Mouse (Mus musculus): ENCODE results near the gene Dnph1. TPM values are rescaled to one million over a fixed set of nuclear protein-coding genes. Genes with fewer than 3 reads are reported as not detected.

Gene Dnph1
- polyA plus RNA-seq, 1 experiment from 2014 or later: 41.6 TPM

GRCm38 (mm10) chr17:46543661-46544060 is 47.1 kb downstream of the Dnph1 start:
- no peak for DNase-seq (ENCODE audit: low spot score)
- peaks cover 41% of the 10 kb centered on the region for H3K36me3 ChIP-seq (ENCODE audit: control insufficient read depth, insufficient read depth, low read length)
- 96% methylated on average over 12 of the region's 12 CpGs for WGBS

GRCm38 (mm10) chr17:46545813-46546564 is 49.5 kb downstream of the Dnph1 start, which contains the start of gene Cul9:
Gene Cul9 (minus strand): TSS chr17:46546388.
- Histone ChIP-seq H3K9ac (ENCODE audit: low read length) (peak within 1 kb of the TSS; percentile 86), H3K4me1 (ENCODE audit: control insufficient read depth, insufficient read depth, low read length) (peaks cover 7% of the 10 kb centered on the region; the same call in 1 of the 2 replicates), H3K4me3 (ENCODE audit: low read depth, low read length) (peak within 1 kb of the TSS; percentile 64), H3K9me3 (replicated peaks; ENCODE audit: control insufficient read depth, low read length) (no peaks in the 10 kb centered on the region), H3K27me3 (replicated peaks; ENCODE audit: control insufficient read depth, insufficient read depth, low read length) (0 out of 2 replicates have a peak, but pooled peaks cover 3% of the 10 kb centered on the region), H3K36me3 (ENCODE audit: control insufficient read depth, insufficient read depth, low read length) (peaks cover 45% of the 10 kb centered on the region), H3K27ac (ENCODE audit: low read depth, low read length) (no peak within 1 kb of the TSS), H3K4me2 (ENCODE audit: low read length) (peak within 1 kb of the TSS; percentile 85)
- ATAC-seq (peak; percentile 87), DNase-seq (ENCODE audit: low spot score) (peak; percentile 82)
- WGBS: 2% methylated on average over 49 of the region's 49 CpGs

More at GRCm38 (mm10) chr17:46543661-46544060, 47.1 kb downstream of the Dnph1 start:
- no peak overlapping the region for H3K27ac ChIP-seq (ENCODE audit: low read depth, low read length)
- H3K27me3 ChIP-seq (replicated peaks; ENCODE audit: control insufficient read depth, insufficient read depth, low read length): 0 out of 2 replicates have a peak, but pooled peaks cover 3% of the 10 kb centered on the region
- no peak overlapping the region for H3K4me3 ChIP-seq (ENCODE audit: low read depth, low read length)
- H3K4me2 ChIP-seq (ENCODE audit: low read length): no peak overlapping the region
- no peak overlapping the region for H3K9ac ChIP-seq (ENCODE audit: low read length)
- ATAC-seq: no peak
- H3K9me3 ChIP-seq (replicated peaks; ENCODE audit: control insufficient read depth, low read length): no peaks in the 10 kb centered on the region
- peaks cover 7% of the 10 kb centered on the region; the same call in 1 of the 2 replicates for H3K4me1 ChIP-seq (ENCODE audit: control insufficient read depth, insufficient read depth, low read length)

- no peak for DNase-seq (ENCODE audit: low spot score)
- H3K4me3 ChIP-seq (ENCODE audit: low read depth, low read length): peak overlapping the region; percentile 64
- no peak overlapping the region for H3K27ac ChIP-seq (ENCODE audit: low read depth, low read length)
- H3K4me1 ChIP-seq (ENCODE audit: control insufficient read depth, insufficient read depth, low read length): peaks cover 7% of the 10 kb centered on the region; the same call in 1 of the 2 replicates
- 6% methylated on average over 7 of the region's 7 CpGs for WGBS
- ATAC-seq: peak; percentile 9; the same call in 1 of the 2 replicates
- H3K9me3 ChIP-seq (replicated peaks; ENCODE audit: control insufficient read depth, low read length): no peaks in the 10 kb centered on the region
- H3K36me3 ChIP-seq (ENCODE audit: control insufficient read depth, insufficient read depth, low read length): peaks cover 45% of the 10 kb centered on the region
- H3K9ac ChIP-seq (ENCODE audit: low read length): peak overlapping the region; percentile 86
- H3K27me3 ChIP-seq (replicated peaks; ENCODE audit: control insufficient read depth, insufficient read depth, low read length): 0 out of 2 replicates have a peak, but pooled peaks cover 3% of the 10 kb centered on the region
- peak overlapping the region; percentile 85 for H3K4me2 ChIP-seq (ENCODE audit: low read length)
Measured at GRCm38 (mm10) chr17:46546591-46546990, 50.1 kb downstream of the Dnph1 start.

GRCm38 (mm10) chr17:46546995-46547394 is 50.5 kb downstream of the Dnph1 start:
- peak overlapping the region; percentile 86; the same call in 1 of the 2 replicates for H3K9ac ChIP-seq (ENCODE audit: low read length)
- DNase-seq (ENCODE audit: low spot score) (no peak), ATAC-seq (no peak)
- no peak overlapping the region for H3K4me3 ChIP-seq (ENCODE audit: low read depth, low read length)
- 5% methylated on average over 8 of the region's 8 CpGs for WGBS
- H3K4me2 ChIP-seq (ENCODE audit: low read length): peak overlapping the region; percentile 85
- no peaks in the 10 kb centered on the region for H3K9me3 ChIP-seq (replicated peaks; ENCODE audit: control insufficient read depth, low read length)
- peaks cover 7% of the 10 kb centered on the region; the same call in 1 of the 2 replicates for H3K4me1 ChIP-seq (ENCODE audit: control insufficient read depth, insufficient read depth, low read length)
- H3K27ac ChIP-seq (ENCODE audit: low read depth, low read length): no peak overlapping the region
- peaks cover 49% of the 10 kb centered on the region for H3K36me3 ChIP-seq (ENCODE audit: control insufficient read depth, insufficient read depth, low read length)
- 0 out of 2 replicates have a peak, but pooled peaks cover 3% of the 10 kb centered on the region for H3K27me3 ChIP-seq (replicated peaks; ENCODE audit: control insufficient read depth, insufficient read depth, low read length)

- Histone ChIP-seq H3K9ac (ENCODE audit: low read length) (no peak overlapping the region), H3K4me2 (ENCODE audit: low read length) (no peak overlapping the region), H3K9me3 (replicated peaks; ENCODE audit: control insufficient read depth, low read length) (no peaks in the 10 kb centered on the region), H3K4me3 (ENCODE audit: low read depth, low read length) (no peak overlapping the region), H3K36me3 (ENCODE audit: control insufficient read depth, insufficient read depth, low read length) (peaks cover 52% of the 10 kb centered on the region), H3K27me3 (replicated peaks; ENCODE audit: control insufficient read depth, insufficient read depth, low read length) (0 out of 2 replicates have a peak, but pooled peaks cover 3% of the 10 kb centered on the region), H3K27ac (ENCODE audit: low read depth, low read length) (no peak overlapping the region), H3K4me1 (ENCODE audit: control insufficient read depth, insufficient read depth, low read length) (peaks cover 12% of the 10 kb centered on the region; the same call in 1 of the 2 replicates)
- no peak for DNase-seq (ENCODE audit: low spot score)
- 13% methylated on average over 3 of the region's 3 CpGs for WGBS
- no peak for ATAC-seq
Measured at GRCm38 (mm10) chr17:46547923-46548322, 51.4 kb downstream of the Dnph1 start.

GRCm38 (mm10) chr17:46548741-46549140 is 52.2 kb downstream of the Dnph1 start:
- peaks cover 20% of the 10 kb centered on the region for H3K4me1 ChIP-seq (ENCODE audit: control insufficient read depth, insufficient read depth, low read length)
- H3K9ac ChIP-seq (ENCODE audit: low read length): no peak overlapping the region
- DNase-seq (ENCODE audit: low spot score) (no peak), ATAC-seq (no peak)
- WGBS: 55% methylated on average over 11 of the region's 11 CpGs
- no peak overlapping the region for H3K27ac ChIP-seq (ENCODE audit: low read depth, low read length)
- H3K27me3 ChIP-seq (replicated peaks; ENCODE audit: control insufficient read depth, insufficient read depth, low read length): 0 out of 2 replicates have a peak, but pooled peaks cover 3% of the 10 kb centered on the region
- H3K9me3 ChIP-seq (replicated peaks; ENCODE audit: control insufficient read depth, low read length): no peaks in the 10 kb centered on the region
- peaks cover 47% of the 10 kb centered on the region for H3K36me3 ChIP-seq (ENCODE audit: control insufficient read depth, insufficient read depth, low read length)
- H3K4me3 ChIP-seq (ENCODE audit: low read depth, low read length): no peak overlapping the region
- no peak overlapping the region for H3K4me2 ChIP-seq (ENCODE audit: low read length)

GRCm38 (mm10) chr17:46549193-46549592 is 52.7 kb downstream of the Dnph1 start:
- no peak overlapping the region for H3K9ac ChIP-seq (ENCODE audit: low read length)
- H3K9me3 ChIP-seq (replicated peaks; ENCODE audit: control insufficient read depth, low read length): no peaks in the 10 kb centered on the region
- no peak overlapping the region for H3K4me3 ChIP-seq (ENCODE audit: low read depth, low read length)
- 0 out of 2 replicates have a peak, but pooled peaks cover 3% of the 10 kb centered on the region for H3K27me3 ChIP-seq (replicated peaks; ENCODE audit: control insufficient read depth, insufficient read depth, low read length)
- 20% methylated on average over 8 of the region's 8 CpGs for WGBS
- H3K4me2 ChIP-seq (ENCODE audit: low read length): no peak overlapping the region
- peak; percentile 61 for DNase-seq (ENCODE audit: low spot score)
- no peak overlapping the region for H3K27ac ChIP-seq (ENCODE audit: low read depth, low read length)
- ATAC-seq: no peak
- H3K4me1 ChIP-seq (ENCODE audit: control insufficient read depth, insufficient read depth, low read length): peaks cover 25% of the 10 kb centered on the region
- H3K36me3 ChIP-seq (ENCODE audit: control insufficient read depth, insufficient read depth, low read length): peaks cover 47% of the 10 kb centered on the region

Measured in forebrain, embryonic 14.5 days (tissue).